Mouse (Mus musculus) spleen, postnatal 14 days (tissue): ENCODE measurements at regions not wholly inside any gene's neighbourhood (a gene's known extent, or its start where the extent isn't known, plus 50 kb on each side); places are given as distances from the start of the nearest gene placed in this dataset.

ENCODE experiments used
- DNase-seq, 2 experiments: peaks; one replicate each; pipeline ENCODE4 v3.0.0; 2021 to 2022; ENCODE audit warnings: low spot score in 2 of 2

DNA sequence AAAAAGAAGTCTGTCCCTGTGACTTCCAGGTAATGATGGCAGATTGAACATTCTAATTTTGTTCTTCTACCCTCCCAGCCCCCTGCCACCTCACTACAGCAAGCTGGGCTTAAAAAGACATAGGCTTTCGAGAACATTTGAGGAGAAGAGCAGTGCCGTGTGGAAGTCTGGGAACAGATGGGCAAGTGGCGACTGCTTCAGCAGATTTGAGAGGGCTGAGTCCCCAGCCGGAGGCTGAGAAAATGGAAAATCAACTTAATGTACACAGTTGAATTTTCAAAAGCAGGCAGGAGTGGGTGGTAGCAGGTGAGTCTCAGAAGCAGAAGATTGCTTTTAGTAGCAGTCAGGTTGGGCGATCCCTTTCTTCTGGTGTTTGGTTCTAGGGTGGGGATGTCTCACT lies 110.2 kb upstream of the Ctbp2 start:
- DNase-seq = no peak

DNA sequence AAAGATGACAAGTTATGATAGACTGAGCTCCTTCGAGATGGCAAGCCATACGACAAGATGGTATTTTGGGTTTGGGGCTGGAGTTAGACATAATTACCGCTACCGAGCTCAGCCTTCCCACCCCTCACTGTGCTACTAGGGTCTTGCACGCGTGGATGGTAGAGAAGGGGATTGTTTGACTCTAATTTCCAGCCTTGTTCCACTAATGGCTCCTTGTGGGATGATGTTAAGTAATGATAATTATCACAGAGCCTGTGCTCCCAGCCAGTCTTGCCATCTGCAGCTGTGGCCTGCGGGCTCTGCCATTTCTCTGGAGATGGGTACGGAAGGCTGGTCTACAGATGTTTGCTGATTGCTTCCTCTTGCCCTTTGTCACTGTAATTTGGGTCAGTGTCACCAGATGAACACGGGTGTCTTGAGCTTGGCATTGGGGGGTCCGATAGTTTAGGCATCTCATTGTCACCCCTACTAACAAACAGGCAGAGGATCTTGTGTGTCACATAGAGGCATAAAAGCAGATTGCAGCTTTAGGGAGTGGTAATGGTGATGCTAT lies 108.8 kb upstream of the Ctbp2 start:
- no peak for DNase-seq

- no peak for DNase-seq
Observed at GRCm38 (mm10) chr7:133230806-133231205, 106.7 kb upstream of the Ctbp2 start.

DNA sequence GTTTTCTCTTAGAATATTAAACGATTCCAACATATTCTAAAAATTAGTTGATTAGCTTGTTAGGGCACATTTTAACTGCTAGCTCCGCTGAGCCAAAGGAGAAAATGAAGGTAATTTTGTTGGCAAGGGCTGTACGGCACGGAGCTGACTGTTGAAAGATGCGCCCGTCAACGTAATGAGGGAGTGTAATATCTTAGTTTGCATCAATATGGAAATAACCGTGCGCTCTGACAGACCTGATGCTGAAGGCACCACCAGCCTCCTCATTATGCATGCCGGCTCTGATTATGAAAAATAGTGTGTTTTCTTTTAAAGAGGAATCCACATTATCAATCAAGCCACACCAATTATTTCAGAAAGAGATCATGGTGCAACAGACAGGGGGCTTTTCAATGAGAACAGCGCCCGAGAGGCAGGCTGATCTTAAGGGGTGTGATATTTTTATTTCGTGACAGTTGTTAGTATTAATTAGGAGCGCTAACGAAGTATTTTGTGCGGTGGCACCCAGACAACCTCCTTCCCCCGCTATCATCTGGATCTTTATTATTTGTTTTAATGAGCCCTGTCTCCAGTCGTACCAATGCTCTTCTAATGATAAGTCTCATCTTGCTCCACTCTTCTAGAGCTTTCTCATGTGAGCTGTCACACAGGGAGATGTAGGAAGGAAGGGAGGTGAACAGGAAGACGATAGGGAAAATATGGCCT lies 99.9 kb upstream of the Ctbp2 start:
- no peak for DNase-seq

GRCm38 (mm10) chr7:133212328-133212727 lies 88.2 kb upstream of the Ctbp2 start:
- no peak for DNase-seq

DNA sequence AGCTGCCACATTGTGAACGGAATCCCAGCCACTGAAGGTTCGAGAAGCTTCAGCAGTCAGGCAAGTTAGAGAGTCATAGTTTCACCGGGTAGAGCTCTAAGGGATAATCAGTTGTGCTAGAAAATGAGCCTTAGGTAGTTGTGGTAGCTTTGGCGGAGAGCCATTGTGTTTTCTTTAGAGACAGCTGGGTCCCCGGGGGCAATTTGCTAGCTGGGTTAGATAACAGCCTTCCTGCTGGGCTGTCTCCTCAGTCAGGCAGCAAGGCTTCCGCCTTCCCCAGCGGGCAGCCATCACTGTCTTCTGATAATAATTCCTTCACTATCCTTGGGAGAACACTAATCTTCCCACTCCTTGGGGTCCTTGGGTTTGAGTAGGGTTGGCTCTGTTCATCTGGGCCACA lies 81.5 kb upstream of the Ctbp2 start:
- no peak for DNase-seq

DNA sequence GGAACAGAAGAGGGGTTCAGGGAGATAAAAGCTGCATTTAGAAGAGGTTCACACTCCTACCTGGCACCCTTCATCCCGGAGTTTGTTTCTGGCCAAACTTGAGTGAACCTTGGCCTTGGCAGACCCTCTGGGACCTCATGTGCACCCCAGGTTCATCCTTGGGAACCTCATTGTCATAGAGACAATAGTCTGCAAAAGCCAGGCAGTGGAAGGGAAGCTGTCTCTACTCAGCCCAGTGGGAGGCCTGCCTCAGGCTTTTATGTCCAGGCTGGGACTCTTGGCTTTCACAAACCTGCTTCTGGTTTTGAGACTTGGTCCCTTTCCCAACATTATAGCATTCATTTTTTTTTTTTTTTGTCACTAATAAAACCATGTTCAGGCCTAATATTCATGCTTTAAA lies 80.3 kb upstream of the Ctbp2 start:
- no peak for DNase-seq

- DNase-seq = no peak
Observed at GRCm38 (mm10) chr7:133203933-133204332, 79.8 kb upstream of the Ctbp2 start.

DNA sequence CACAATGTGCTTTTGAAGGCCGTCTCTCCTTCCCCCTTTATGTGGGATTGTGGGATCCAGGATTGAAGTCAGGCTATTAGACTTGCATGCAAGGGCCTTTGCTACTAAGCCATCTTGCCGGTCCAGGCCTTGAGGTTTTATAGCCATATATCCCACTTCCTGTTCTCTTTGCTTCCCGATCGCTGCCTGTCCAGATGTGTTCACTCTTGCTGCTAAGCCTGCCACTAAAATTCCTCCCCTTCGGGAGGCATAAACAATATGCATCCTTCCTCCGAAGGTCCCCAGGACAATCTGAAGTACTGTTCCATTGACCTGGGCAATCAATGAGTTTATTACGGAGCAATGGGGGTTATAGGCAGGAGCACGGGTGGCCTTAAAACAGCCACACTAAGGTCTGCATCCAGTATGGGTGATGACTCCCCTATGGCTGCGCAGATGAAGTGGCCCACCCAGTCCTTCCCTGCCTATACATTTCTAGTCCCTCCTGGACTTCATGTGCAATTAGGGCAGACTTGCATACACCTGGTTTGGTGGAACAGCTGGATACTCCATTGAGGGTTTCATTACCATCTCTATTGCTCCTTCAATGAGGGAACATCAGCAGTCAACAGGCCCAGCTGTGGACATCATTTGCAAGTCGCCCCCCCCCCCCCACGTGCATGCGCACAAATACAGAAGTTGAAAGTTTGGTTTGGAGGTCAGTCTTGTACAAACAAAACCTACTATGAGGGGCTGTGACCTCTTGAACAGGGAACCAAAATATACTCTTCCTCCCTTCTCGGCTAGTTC lies 78.1 kb upstream of the Ctbp2 start:
- DNase-seq = no peak

DNA sequence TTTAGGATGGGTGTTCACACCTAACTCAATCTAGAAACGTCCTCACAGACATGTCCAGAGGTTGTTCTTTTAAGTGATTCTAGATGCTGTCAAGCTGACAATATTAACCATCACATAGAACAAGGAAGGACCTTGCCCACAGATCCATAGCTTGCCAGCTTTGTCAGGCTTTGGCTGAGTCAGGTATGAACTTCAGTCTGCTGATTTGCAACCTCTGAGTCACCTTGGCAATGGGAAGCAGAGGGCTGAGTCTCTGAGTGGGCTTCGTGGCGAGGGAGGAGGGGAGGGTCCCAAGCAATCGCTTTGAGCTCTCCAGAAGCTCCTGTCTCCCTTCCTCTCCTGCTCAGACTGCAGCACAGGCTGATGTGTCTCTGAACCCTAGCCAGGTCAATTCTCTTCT lies 74.9 kb upstream of the Ctbp2 start:
- no peak for DNase-seq

DNA sequence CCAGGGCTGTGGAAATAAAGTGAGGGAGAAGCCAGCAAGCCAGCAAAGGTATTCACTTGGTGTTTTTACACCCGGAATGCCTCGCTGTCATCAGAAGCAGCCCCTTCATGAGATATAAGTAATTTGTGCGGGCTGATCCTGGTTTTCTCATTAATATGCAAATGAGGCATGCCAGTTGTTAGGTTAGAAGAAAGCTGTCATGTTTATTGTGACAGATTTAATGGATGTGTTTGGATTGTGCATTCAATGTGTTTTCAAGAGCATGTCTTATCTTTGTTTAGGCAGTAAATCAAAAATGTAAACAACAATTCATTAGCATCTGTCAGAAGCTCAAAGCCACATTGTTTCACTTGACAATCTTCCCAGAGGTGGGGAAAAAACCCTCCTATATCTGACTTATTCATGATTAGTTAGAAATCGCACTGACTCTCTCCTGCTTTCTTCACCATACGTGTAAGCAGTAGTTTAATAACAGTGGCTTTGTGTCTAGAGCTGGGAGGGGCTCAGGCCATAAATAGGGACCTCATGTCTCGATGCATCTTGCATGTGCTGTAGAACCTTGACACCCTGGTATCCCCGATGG lies 65.8 kb upstream of the Ctbp2 start:
- no peak for DNase-seq

DNA sequence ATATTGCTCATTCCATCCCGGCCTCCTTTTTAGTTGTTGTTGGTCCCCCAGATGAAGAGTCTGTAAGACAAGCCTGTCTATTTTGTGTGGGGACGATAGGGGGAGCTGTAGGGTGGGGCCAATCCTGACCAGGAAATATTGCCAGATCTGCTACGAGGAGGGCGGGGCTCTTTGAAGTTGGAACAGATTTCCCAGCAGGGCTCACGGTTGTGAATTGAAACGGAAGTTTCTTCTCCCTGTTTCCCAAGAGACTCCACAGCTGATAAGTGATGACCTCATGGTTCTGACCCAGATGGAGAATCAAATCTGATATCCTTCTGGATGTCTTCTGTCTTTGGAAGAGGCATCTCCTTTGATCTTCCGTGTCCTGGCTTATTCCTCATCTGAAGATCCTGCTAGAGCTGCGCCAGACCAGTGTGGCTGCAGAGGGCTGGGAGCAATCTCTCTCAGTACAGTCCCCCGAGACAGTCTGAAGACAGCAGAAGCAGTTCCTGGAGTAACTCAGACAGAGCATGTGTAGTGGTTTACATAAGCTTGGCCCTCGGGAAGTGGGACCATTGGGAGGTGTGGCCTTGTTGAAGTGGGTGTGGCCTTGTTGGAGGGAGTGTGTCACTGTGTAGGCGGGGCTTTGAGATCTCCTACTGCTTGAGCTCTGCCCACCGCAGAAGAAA lies 61.9 kb upstream of the Ctbp2 start:
- no peak for DNase-seq

- DNase-seq = no peak
Observed at GRCm38 (mm10) chr7:133184905-133185594, 60.9 kb upstream of the Ctbp2 start.

GRCm38 (mm10) chr7:133181388-133181787 lies 57.2 kb upstream of the Ctbp2 start:
- DNase-seq = no peak

DNA sequence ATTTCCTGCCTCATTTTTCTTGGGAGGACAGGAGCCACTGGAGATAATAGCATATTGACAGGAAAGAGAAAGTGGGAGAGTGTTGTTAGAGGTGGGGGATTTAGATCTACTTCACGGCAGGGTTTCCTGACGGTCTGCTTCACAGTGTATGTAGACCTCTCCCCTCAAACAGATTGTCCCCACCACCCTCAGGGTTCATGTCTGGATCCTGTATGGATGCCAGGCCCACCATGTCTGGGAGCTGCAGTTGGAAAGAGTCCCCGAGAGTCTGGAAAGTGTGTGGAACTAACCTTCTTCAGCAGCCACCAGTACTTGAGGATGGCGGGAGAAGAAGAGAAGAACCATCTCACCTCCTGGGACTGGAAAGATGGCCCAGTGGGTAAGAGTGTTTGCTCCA lies 53.0 kb upstream of the Ctbp2 start:
- DNase-seq = no peak

DNA sequence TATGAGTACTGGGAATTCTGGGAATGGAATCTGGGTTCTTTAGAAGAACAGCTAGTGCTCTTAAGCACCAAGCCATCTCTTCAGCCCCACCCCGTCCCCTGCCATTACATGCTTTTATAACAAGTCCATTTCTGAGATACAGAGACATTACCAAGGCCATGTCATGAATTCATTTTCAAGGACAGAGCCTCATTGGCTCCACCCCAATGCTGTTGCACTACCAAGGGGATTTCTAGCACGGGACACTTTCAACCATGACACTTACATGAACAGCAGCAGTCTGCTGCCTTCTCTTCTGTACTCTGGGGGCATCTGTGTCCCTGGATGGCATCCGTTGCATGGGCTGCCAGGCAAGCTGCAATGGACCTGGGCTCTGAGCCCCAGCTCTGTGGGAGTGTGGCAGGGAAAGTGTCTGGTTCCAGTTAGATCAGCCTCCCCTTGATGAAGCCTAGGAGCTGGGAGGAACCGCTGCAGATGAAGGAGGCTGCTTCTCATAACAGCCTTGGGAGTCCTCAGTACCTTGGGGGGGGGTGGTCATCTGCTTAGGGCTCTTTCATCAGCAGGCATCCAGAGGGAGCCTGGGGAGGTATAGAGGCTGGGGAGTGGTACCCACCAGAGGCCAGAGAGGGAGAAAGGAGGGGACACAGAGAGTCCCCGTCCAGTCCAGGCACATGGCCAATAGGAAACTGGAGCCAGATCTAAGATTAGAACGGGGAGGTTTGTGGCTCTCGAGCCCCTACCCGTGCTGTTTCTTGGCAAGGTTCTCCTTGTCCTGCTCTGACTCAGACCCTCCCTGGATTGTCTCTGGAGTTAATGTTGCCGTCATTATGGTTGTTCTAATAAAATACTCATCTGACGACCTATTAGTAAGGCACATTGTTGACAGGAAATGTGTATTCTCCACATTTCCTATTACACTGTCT lies 52.4 kb upstream of the Ctbp2 start:
- DNase-seq = no peak
